Mouse (Mus musculus) adrenal gland, adult 10 weeks (tissue): ENCODE data around the gene Cfhr1. TPM values are rescaled to one million over a fixed set of nuclear protein-coding genes. Genes with fewer than 3 reads are reported as not detected.

ENCODE experiments used
- polyA plus RNA-seq: library from polyadenylated mRNA; stranded (reverse); fragments of 350-450 nt; fragmentation: Illumina TruSeq; extraction: RNeasy Lipid Tissue Mini Kit (QIAGEN cat#74804); gene quantifications from one replicate; pipeline ENCODE4 v1.2.3, GENCODE M21; 2014; ENCODE audit warnings: low read depth, low replicate concordance

The Cfhr1 gene
- not detected for polyA plus RNA-seq

GRCm38 (mm10) chr1:139560024-139560423, at the start of gene Cfhr1:
Gene Cfhr1, minus strand, starts transcription at chr1:139560272.

DNA sequence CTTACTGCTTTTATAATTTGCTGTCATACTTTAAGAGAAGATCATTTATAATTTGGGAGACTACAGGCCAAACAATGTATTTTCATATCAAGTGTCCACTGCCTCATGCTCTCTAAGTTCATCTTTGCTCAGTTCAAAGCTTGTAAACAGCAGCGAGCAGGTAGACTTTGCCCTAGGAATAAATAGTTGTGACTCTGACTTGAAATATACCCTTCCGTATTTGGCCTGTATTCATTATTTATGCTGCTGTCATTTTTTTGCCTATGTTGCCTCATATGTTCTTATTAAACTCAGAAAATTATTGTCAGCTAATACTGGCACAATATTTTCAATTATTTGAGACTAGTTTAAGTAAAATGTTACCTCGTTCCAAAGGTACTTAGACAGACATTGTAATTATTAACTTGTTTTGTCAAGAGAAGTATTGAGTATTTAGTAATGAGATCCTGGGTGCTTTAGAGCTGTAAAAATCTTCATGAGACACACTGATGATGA, 58.8 kb downstream of the Cfhr1 start, which contains the start of gene F13b:
TSS of gene F13b (plus strand) at position 445 of the 495 bp plus-strand sequence.

Other genes with a start within 250 kb of the Cfhr1 start
- not detected for gene Crb1, start 183.2 kb downstream of the Cfhr1 start, polyA plus RNA-seq
- gene Zbtb41, start 138.0 kb downstream of the Cfhr1 start, polyA plus RNA-seq, result 69.9 TPM
- gene Aspm, start 105.5 kb downstream of the Cfhr1 start, polyA plus RNA-seq, result 2.4 TPM
- not detected for gene F13b, start 58.6 kb downstream of the Cfhr1 start, polyA plus RNA-seq
- not detected for gene Gm4788, start 221.0 kb upstream of the Cfhr1 start, polyA plus RNA-seq